31 mouse cellular contexts compared by ENCODE assay signal in genomic region chr5:137561556-137561955, GRCm38 (mm10). TPM values are rescaled to one million over a fixed set of nuclear protein-coding genes. Genes with fewer than 3 reads are reported as not detected.
A peak's percentile ranks its signal among the peaks of the same experiment; 100 is the strongest.
DNase-seq lines count a peak whose midpoint lies in the region; ATAC-seq and TF ChIP-seq lines count a peak whose summit lies in the region.
"Had no signal": no experiment of that assay in that cellular context is flagged by ENCODE, and none has a peak within 500 bp of the region (broad histone marks: within the 10 kb centered on the region; RNA-seq: fewer than 3 reads in every experiment).

No protein-coding gene starts in this region.

- H3K27ac ChIP-seq in forebrain, embryonic 14.5 days (ENCODE audit: low read depth, low read length): no peak overlapping the region
- H3K27ac ChIP-seq in forebrain, embryonic 15.5 days (replicated peaks): no peak overlapping the region
- 0 out of 2 replicates have a peak overlapping the region, but pooled peaks have one; percentile 35 for H3K27ac ChIP-seq in hindbrain, embryonic 13.5 days
- H3K27ac ChIP-seq in hindbrain, postnatal 0 days: no peak overlapping the region
- H3K27ac ChIP-seq in lung, postnatal 0 days (ENCODE audit: low read length): no peak overlapping the region
- H3K27ac ChIP-seq: embryonic facial prominence, embryonic 12.5 days; embryonic facial prominence, embryonic 15.5 days; gastrocnemius, adult 2 months; heart, embryonic 15.5 days; hindbrain, embryonic 15.5 days; intestine, embryonic 15.5 days had no signal

- TF ChIP-seq EP300 in lung, postnatal 0 days (IDR thresholded peaks at IDR 0.05): no peak

- H3K9me3 ChIP-seq in forebrain, embryonic 14.5 days (replicated peaks; ENCODE audit: control insufficient read depth, low read length): no peaks in the 10 kb centered on the region
- no peaks in the 10 kb centered on the region for H3K9me3 ChIP-seq in forebrain, embryonic 15.5 days
- no peaks in the 10 kb centered on the region for H3K9me3 ChIP-seq in hindbrain, embryonic 13.5 days
- H3K9me3 ChIP-seq in hindbrain, postnatal 0 days (ENCODE audit: low read length): no peaks in the 10 kb centered on the region
- no peaks in the 10 kb centered on the region for H3K9me3 ChIP-seq in lung, postnatal 0 days (ENCODE audit: low read length)
- H3K9me3 ChIP-seq: embryonic facial prominence, embryonic 12.5 days; embryonic facial prominence, embryonic 15.5 days; G1E; heart, embryonic 12.5 days; heart, embryonic 15.5 days; hindbrain, embryonic 15.5 days; intestine, embryonic 15.5 days had no signal

- ATAC-seq in forebrain, embryonic 14.5 days: no peak
- ATAC-seq in forebrain, embryonic 15.5 days (replicated peaks): no peak
- no peak for ATAC-seq in hindbrain, embryonic 13.5 days (ENCODE audit: low FRiP score)
- ATAC-seq in hindbrain, postnatal 0 days: no peak
- ATAC-seq in lung, postnatal 0 days: no peak
- ATAC-seq: intestine, embryonic 15.5 days; Patski had no signal

- H3K4me2 ChIP-seq in forebrain, embryonic 14.5 days (ENCODE audit: low read length): no peak overlapping the region
- no peak overlapping the region for H3K4me2 ChIP-seq in forebrain, embryonic 15.5 days (replicated peaks)
- H3K4me2 ChIP-seq in hindbrain, embryonic 13.5 days: no peak overlapping the region
- H3K4me2 ChIP-seq in hindbrain, postnatal 0 days (ENCODE audit: low read depth, low read length): no peak overlapping the region
- H3K4me2 ChIP-seq in lung, postnatal 0 days (replicated peaks; ENCODE audit: low read depth, low read length): no peak overlapping the region
- H3K4me2 ChIP-seq: embryonic facial prominence, embryonic 12.5 days; embryonic facial prominence, embryonic 15.5 days; heart, embryonic 12.5 days; heart, embryonic 15.5 days; hindbrain, embryonic 15.5 days; intestine, embryonic 15.5 days had no signal

- DNase-seq in forebrain, embryonic 14.5 days (ENCODE audit: low spot score): peak; percentile 25
- DNase-seq in hindbrain, postnatal 0 days (ENCODE audit: low spot score): no peak
- peak; percentile 46 for DNase-seq in right cerebral cortex, adult 18-20 months
- no peak for DNase-seq in right cerebral cortex, postnatal 10 days (ENCODE audit: low spot score in 2 of 2)
- no peak for DNase-seq in lung, postnatal 0 days (ENCODE audit: low spot score)
- DNase-seq: adrenal gland, postnatal 10 days; adrenal gland, postnatal 36 days; B cell, adult 2 months; cerebellum, adult 11 months; cerebellum, adult 2 months; cerebellum, adult 9-11 months; cerebellum, postnatal 25 days; gastrocnemius, adult 2 months; gastrocnemius, postnatal 14 days; heart, adult 18-20 months; heart, postnatal 10 days; heart, postnatal 4 days had no signal

- no peak overlapping the region for H3K9ac ChIP-seq in forebrain, embryonic 14.5 days (ENCODE audit: low read length)
- no peak overlapping the region for H3K9ac ChIP-seq in forebrain, embryonic 15.5 days (replicated peaks)
- no peak overlapping the region for H3K9ac ChIP-seq in hindbrain, embryonic 13.5 days
- H3K9ac ChIP-seq in hindbrain, postnatal 0 days (replicated peaks; ENCODE audit: low read length): no peak overlapping the region
- H3K9ac ChIP-seq in lung, postnatal 0 days (replicated peaks; ENCODE audit: low read depth): no peak overlapping the region
- H3K9ac ChIP-seq: embryonic facial prominence, embryonic 12.5 days; embryonic facial prominence, embryonic 15.5 days; heart, embryonic 12.5 days; heart, embryonic 15.5 days; hindbrain, embryonic 15.5 days; intestine, embryonic 15.5 days had no signal

- H3K4me3 ChIP-seq in forebrain, embryonic 14.5 days (ENCODE audit: low read depth, low read length): no peak overlapping the region
- no peak overlapping the region for H3K4me3 ChIP-seq in forebrain, embryonic 15.5 days
- no peak overlapping the region for H3K4me3 ChIP-seq in hindbrain, embryonic 13.5 days
- H3K4me3 ChIP-seq in hindbrain, postnatal 0 days (ENCODE audit: low read length): no peak overlapping the region
- H3K4me3 ChIP-seq in lung, postnatal 0 days (ENCODE audit: low read depth, low read length): no peak overlapping the region
- H3K4me3 ChIP-seq: embryonic facial prominence, embryonic 12.5 days; embryonic facial prominence, embryonic 15.5 days; gastrocnemius, adult 2 months; heart, embryonic 12.5 days; heart, embryonic 15.5 days; hindbrain, embryonic 15.5 days; intestine, embryonic 15.5 days had no signal

- H3K36me3 ChIP-seq in forebrain, embryonic 14.5 days (ENCODE audit: control insufficient read depth, insufficient read depth, low read length): peaks cover 2% of the 10 kb centered on the region; the same call in 1 of the 2 replicates
- H3K36me3 ChIP-seq in forebrain, embryonic 15.5 days: peaks cover 6% of the 10 kb centered on the region; the same call in 1 of the 2 replicates
- peaks cover 39% of the 10 kb centered on the region for H3K36me3 ChIP-seq in hindbrain, embryonic 13.5 days
- H3K36me3 ChIP-seq in hindbrain, postnatal 0 days (ENCODE audit: insufficient read depth, low read length): peaks cover 7% of the 10 kb centered on the region; the same call in 1 of the 2 replicates
- H3K36me3 ChIP-seq in lung, postnatal 0 days (ENCODE audit: insufficient read depth, low read length): no peaks in the 10 kb centered on the region
- H3K36me3 ChIP-seq: embryonic facial prominence, embryonic 12.5 days; embryonic facial prominence, embryonic 15.5 days; G1E; heart, embryonic 12.5 days; heart, embryonic 15.5 days; intestine, embryonic 15.5 days had no signal

- TF ChIP-seq CTCF in hindbrain, postnatal 0 days (IDR thresholded peaks at IDR 0.05; ENCODE audit: low read depth): no peak
- no peak for TF ChIP-seq CTCF in lung, postnatal 0 days (IDR thresholded peaks at IDR 0.05)

- H3K4me1 ChIP-seq in forebrain, embryonic 14.5 days (ENCODE audit: control insufficient read depth, insufficient read depth, low read length): no peaks in the 10 kb centered on the region
- H3K4me1 ChIP-seq in forebrain, embryonic 15.5 days: no peaks in the 10 kb centered on the region
- H3K4me1 ChIP-seq in hindbrain, embryonic 13.5 days (replicated peaks): no peaks in the 10 kb centered on the region
- no peaks in the 10 kb centered on the region for H3K4me1 ChIP-seq in hindbrain, postnatal 0 days (ENCODE audit: insufficient read depth, low read length)
- H3K4me1 ChIP-seq in lung, postnatal 0 days (ENCODE audit: insufficient read depth, low read depth, low read length): no peaks in the 10 kb centered on the region
- H3K4me1 ChIP-seq: embryonic facial prominence, embryonic 12.5 days; embryonic facial prominence, embryonic 15.5 days; heart, embryonic 12.5 days; heart, embryonic 15.5 days; hindbrain, embryonic 15.5 days; intestine, embryonic 15.5 days had no signal

- WGBS in forebrain, embryonic 14.5 days: 23% methylated on average over 6 of the region's 6 CpGs
- 40% methylated on average over 6 of the region's 6 CpGs for WGBS in forebrain, embryonic 15.5 days
- WGBS in hindbrain, embryonic 13.5 days: 57% methylated on average over 6 of the region's 6 CpGs
- WGBS in hindbrain, postnatal 0 days: 47% methylated on average over 6 of the region's 6 CpGs
- 58% methylated on average over 6 of the region's 6 CpGs for WGBS in lung, postnatal 0 days

- H3K27me3 ChIP-seq in forebrain, embryonic 14.5 days (replicated peaks; ENCODE audit: control insufficient read depth, insufficient read depth, low read length): no peaks in the 10 kb centered on the region
- no peaks in the 10 kb centered on the region for H3K27me3 ChIP-seq in forebrain, embryonic 15.5 days
- H3K27me3 ChIP-seq in hindbrain, embryonic 13.5 days: no peaks in the 10 kb centered on the region
- H3K27me3 ChIP-seq in hindbrain, postnatal 0 days (ENCODE audit: insufficient read depth, low read length): no peaks in the 10 kb centered on the region
- H3K27me3 ChIP-seq in lung, postnatal 0 days (replicated peaks; ENCODE audit: insufficient read depth, low read length): no peaks in the 10 kb centered on the region
- H3K27me3 ChIP-seq: embryonic facial prominence, embryonic 12.5 days; embryonic facial prominence, embryonic 15.5 days; hindbrain, embryonic 15.5 days; intestine, embryonic 15.5 days had no signal

RNA-seq across cellular contexts. Expression of gene Tfr2, which starts 8.1 kb away (rescaled TPM):
- 1.8 and 1.9 TPM in 2 replicates for polyA plus RNA-seq in forebrain, embryonic 14.5 days (2014; fragmentation: Nextera tagmentation; extraction: Ambion mirVana)
- 2.2 and 3.2 TPM in 2 replicates for polyA plus RNA-seq in forebrain, embryonic 15.5 days (2015; fragmentation: Nextera tagmentation; extraction: Ambion mirVana)
- 3.4 and 3.8 TPM in 2 replicates for polyA plus RNA-seq in hindbrain, embryonic 13.5 days (2015; fragmentation: Nextera tagmentation; extraction: Ambion mirVana)
- 11.1 and 24.2 TPM in 2 replicates for total RNA-seq in hindbrain, postnatal 0 days (2014; rRNA removed)
- 13.5 and 13.7 TPM in 2 replicates for polyA plus RNA-seq in hindbrain, postnatal 0 days (2015; fragmentation: Nextera tagmentation; extraction: Ambion mirVana)
- 0.33 and 0.87 TPM in 2 replicates for polyA plus RNA-seq in lung, postnatal 0 days (2015; fragmentation: Nextera tagmentation; extraction: Ambion mirVana)
- total RNA-seq: gastrocnemius, adult 2 months; heart, adult 18-20 months; heart, postnatal 10 days had no signal
- polyA plus RNA-seq: Patski had no signal

RNA-seq across cellular contexts. Expression of gene Actl6b, which starts 8.2 kb away (rescaled TPM):
- polyA plus RNA-seq in forebrain, embryonic 14.5 days (2014; fragmentation: Nextera tagmentation; extraction: Ambion mirVana): 184 and 201 TPM in 2 replicates
- 250 and 259 TPM in 2 replicates for polyA plus RNA-seq in forebrain, embryonic 15.5 days (2015; fragmentation: Nextera tagmentation; extraction: Ambion mirVana)
- 256 and 271 TPM in 2 replicates for polyA plus RNA-seq in hindbrain, embryonic 13.5 days (2015; fragmentation: Nextera tagmentation; extraction: Ambion mirVana)
- 192 and 253 TPM in 2 replicates for total RNA-seq in hindbrain, postnatal 0 days (2014; rRNA removed)
- 204 and 207 TPM in 2 replicates for polyA plus RNA-seq in hindbrain, postnatal 0 days (2015; fragmentation: Nextera tagmentation; extraction: Ambion mirVana)
- 0.15 TPM in 1 of 2 replicates, not detected in the other for polyA plus RNA-seq in lung, postnatal 0 days (2015; fragmentation: Nextera tagmentation; extraction: Ambion mirVana)
- total RNA-seq: CH12.LX; common myeloid progenitor, adult 5-6 weeks; gastrocnemius, adult 2 months; gastrocnemius, postnatal 14 days; gastrocnemius, postnatal 4 days; heart, adult 18-20 months; heart, postnatal 10 days; heart, postnatal 4 days had no signal
- polyA plus RNA-seq: G1E, Patski had no signal

RNA-seq across cellular contexts. Expression of gene Gnb2, which starts 28.2 kb away (rescaled TPM):
- 598 and 644 TPM in 2 replicates for polyA plus RNA-seq in forebrain, embryonic 14.5 days (2014; fragmentation: Nextera tagmentation; extraction: Ambion mirVana)
- 535 and 578 TPM in 2 replicates for polyA plus RNA-seq in forebrain, embryonic 15.5 days (2015; fragmentation: Nextera tagmentation; extraction: Ambion mirVana)
- 529 and 536 TPM in 2 replicates for polyA plus RNA-seq in hindbrain, embryonic 13.5 days (2015; fragmentation: Nextera tagmentation; extraction: Ambion mirVana)
- 1,135 and 1,251 TPM in 2 replicates for total RNA-seq in hindbrain, postnatal 0 days (2014; rRNA removed)
- polyA plus RNA-seq in hindbrain, postnatal 0 days (2015; fragmentation: Nextera tagmentation; extraction: Ambion mirVana): 570 and 592 TPM in 2 replicates
- 507 and 513 TPM in 2 replicates for polyA plus RNA-seq in lung, postnatal 0 days (2015; fragmentation: Nextera tagmentation; extraction: Ambion mirVana)

RNA-seq across cellular contexts. Expression of gene Epo, which starts 28.5 kb away (rescaled TPM):
- not detected in 2 replicates for polyA plus RNA-seq in forebrain, embryonic 14.5 days (2014; fragmentation: Nextera tagmentation; extraction: Ambion mirVana)
- polyA plus RNA-seq in forebrain, embryonic 15.5 days (2015; fragmentation: Nextera tagmentation; extraction: Ambion mirVana): not detected in 2 replicates
- polyA plus RNA-seq in hindbrain, embryonic 13.5 days (2015; fragmentation: Nextera tagmentation; extraction: Ambion mirVana): not detected in 2 replicates
- not detected in 2 replicates for total RNA-seq in hindbrain, postnatal 0 days (2014; rRNA removed)
- polyA plus RNA-seq in hindbrain, postnatal 0 days (2015; fragmentation: Nextera tagmentation; extraction: Ambion mirVana): not detected in 2 replicates
- not detected in 2 replicates for polyA plus RNA-seq in lung, postnatal 0 days (2015; fragmentation: Nextera tagmentation; extraction: Ambion mirVana)
- total RNA-seq: adrenal gland, adult 18-20 months; adrenal gland, postnatal 10 days; adrenal gland, postnatal 36 days; CH12.LX; common myeloid progenitor, adult 5-6 weeks; G1E; gastrocnemius, adult 2 months; gastrocnemius, postnatal 14 days; gastrocnemius, postnatal 4 days; heart, adult 18-20 months; heart, postnatal 10 days; heart, postnatal 4 days had no signal
- polyA plus RNA-seq: cerebellum, adult 2 months; embryonic facial prominence, embryonic 15.5 days; G1E; heart, embryonic 12.5 days; heart, embryonic 15.5 days; hindbrain, embryonic 15.5 days; Patski had no signal

RNA-seq across cellular contexts. Expression of gene Mospd3, which starts 39.3 kb away (rescaled TPM):
- 44.4 and 58.4 TPM in 2 replicates for polyA plus RNA-seq in forebrain, embryonic 14.5 days (2014; fragmentation: Nextera tagmentation; extraction: Ambion mirVana)
- 46.3 and 47.3 TPM in 2 replicates for polyA plus RNA-seq in forebrain, embryonic 15.5 days (2015; fragmentation: Nextera tagmentation; extraction: Ambion mirVana)
- polyA plus RNA-seq in hindbrain, embryonic 13.5 days (2015; fragmentation: Nextera tagmentation; extraction: Ambion mirVana): 49.1 and 49.6 TPM in 2 replicates
- total RNA-seq in hindbrain, postnatal 0 days (2014; rRNA removed): 10.9 and 13.3 TPM in 2 replicates
- 57.3 and 66.7 TPM in 2 replicates for polyA plus RNA-seq in hindbrain, postnatal 0 days (2015; fragmentation: Nextera tagmentation; extraction: Ambion mirVana)
- polyA plus RNA-seq in lung, postnatal 0 days (2015; fragmentation: Nextera tagmentation; extraction: Ambion mirVana): 32.1 and 33.7 TPM in 2 replicates

Comparison
In these comparisons a context has a peak if more than half of its experiments do, and no peak if none do; other contexts are left out.
1. DNase-seq: peak in forebrain, embryonic 14.5 days (single experiment) and right cerebral cortex, adult 18-20 months (single experiment); none in hindbrain, postnatal 0 days (single experiment), right cerebral cortex, postnatal 10 days (0 of 2) and lung, postnatal 0 days (single experiment).
2. RNA of gene Actl6b, which starts 8.2 kb away (polyA plus RNA-seq): 250 to 259 TPM in forebrain, embryonic 15.5 days, 256 to 271 TPM in hindbrain, embryonic 13.5 days, 204 to 207 TPM in hindbrain, postnatal 0 days and 184 to 201 TPM in forebrain, embryonic 14.5 days; 0.15 TPM in lung, postnatal 0 days; every median in the first group is over 100 times any median in the second.